Mouse (Mus musculus) limb, embryonic 12.5 days (tissue): ENCODE measurements around the gene Gm10260. TPM values are rescaled to one million over a fixed set of nuclear protein-coding genes. Genes with fewer than 3 reads are reported as not detected.

Source experiments
- ATAC-seq: fragments of 200-750 bp; cut with Nextera tagmentation; 2 replicates; pipeline ENCODE4 v1.8.0; 2017; ENCODE audit warnings: low read depth, moderate TSS enrichment; ENCODE audit not compliant: insufficient number of reproducible peaks, insufficient read depth, low FRiP score, low TSS enrichment
- H3K27ac ChIP-seq: fragments of 300-500 bp; sonication (generic); 2 replicates; pipeline ENCODE4 v1.5.1; 2016; ENCODE audit warnings: mild to moderate bottlenecking, moderate library complexity
- H3K27me3 ChIP-seq: fragments of 300-500 bp; sonication (generic); 2 replicates; pipeline ENCODE4 v1.6.1; 2016; ENCODE audit warnings: mild to moderate bottlenecking, moderate library complexity
- H3K36me3 ChIP-seq: fragments of 300-500 bp; sonication (generic); 2 replicates; pipeline ENCODE4 v1.6.1; 2016; ENCODE audit warnings: mild to moderate bottlenecking, moderate library complexity
- H3K4me1 ChIP-seq: fragments of 300-500 bp; sonication (generic); replicated peaks from 2 replicates; pipeline ENCODE4 v1.6.1; 2016
- H3K4me2 ChIP-seq: fragments of 300-500 bp; sonication (generic); 2 replicates; pipeline ENCODE4 v1.6.1; 2016; ENCODE audit warnings: mild to moderate bottlenecking, moderate library complexity
- H3K4me3 ChIP-seq: fragments of 300-500 bp; sonication (generic); replicated peaks from 2 replicates; pipeline ENCODE4 v1.5.1; 2016; ENCODE audit warnings: mild to moderate bottlenecking
- H3K9ac ChIP-seq: fragments of 300-500 bp; sonication (generic); replicated peaks from 2 replicates; pipeline ENCODE4 v1.6.1; 2016; ENCODE audit warnings: mild to moderate bottlenecking, moderate library complexity
- H3K9me3 ChIP-seq: fragments of 300-500 bp; sonication (generic); 2 replicates; pipeline ENCODE4 v1.6.1; 2016; ENCODE audit warnings: mild to moderate bottlenecking, moderate library complexity
- WGBS: fragments of 180-500 bp; shearing (Covaris S2); methylation state at CpG from one replicate; pipeline ENCODE4 v1.1.7; 2016; 5-methylcytosine and 5-hydroxymethylcytosine counted together
- polyA plus RNA-seq: library from polyadenylated mRNA; unstranded; fragments of >200 nt; fragmentation: Nextera tagmentation; extraction: Ambion mirVana; gene quantifications from 2 replicates; pipeline ENCODE4 v1.2.1, GENCODE M21; 2016

Gene Gm10260
- 4.1 and 6.4 TPM in 2 replicates for polyA plus RNA-seq

GRCm38 (mm10) chr13:97760532-97760931, at the start of gene Gm10260:
Gm10260 (minus strand) TSS chr13:97760632.
- ATAC-seq: no peak
- Histone ChIP-seq H3K27me3 (no peaks in the 10 kb centered on the region), H3K36me3 (no peaks in the 10 kb centered on the region), H3K27ac (no peak within 1 kb of the TSS), H3K4me3 (no peak within 1 kb of the TSS), H3K4me1 (peaks cover 9% of the 10 kb centered on the region; the same call in 1 of the 2 replicates), H3K4me2 (no peak within 1 kb of the TSS), H3K9ac (no peak within 1 kb of the TSS), H3K9me3 (no peaks in the 10 kb centered on the region)
- 96% methylated on average over 11 of the region's 11 CpGs for WGBS

- no peak for ATAC-seq
- Histone ChIP-seq H3K9me3 (no peaks in the 10 kb centered on the region), H3K9ac (no peak overlapping the region), H3K4me3 (no peak overlapping the region), H3K4me1 (peaks cover 18% of the 10 kb centered on the region), H3K36me3 (no peaks in the 10 kb centered on the region), H3K4me2 (no peak overlapping the region), H3K27me3 (no peaks in the 10 kb centered on the region), H3K27ac (no peak overlapping the region)
- WGBS: 89% methylated on average over 4 of the region's 4 CpGs
Observed at GRCm38 (mm10) chr13:97809828-97810227, 49.4 kb upstream of the Gm10260 start.

GRCm38 (mm10) chr13:97805907-97806306, 45.5 kb upstream of the Gm10260 start:
- Histone ChIP-seq H3K36me3 (no peaks in the 10 kb centered on the region), H3K4me2 (no peak overlapping the region), H3K4me1 (peaks cover 14% of the 10 kb centered on the region), H3K9me3 (no peaks in the 10 kb centered on the region), H3K27ac (no peak overlapping the region), H3K4me3 (no peak overlapping the region), H3K9ac (no peak overlapping the region), H3K27me3 (no peaks in the 10 kb centered on the region)
- WGBS: 87% methylated on average over 9 of the region's 9 CpGs
- ATAC-seq: no peak

GRCm38 (mm10) chr13:97802386-97802785, 42.0 kb upstream of the Gm10260 start:
- Histone ChIP-seq H3K4me1 (peaks cover 18% of the 10 kb centered on the region), H3K9ac (no peak overlapping the region), H3K4me2 (no peak overlapping the region), H3K27ac (no peak overlapping the region), H3K9me3 (no peaks in the 10 kb centered on the region), H3K4me3 (no peak overlapping the region), H3K27me3 (no peaks in the 10 kb centered on the region), H3K36me3 (no peaks in the 10 kb centered on the region)
- WGBS: 74% methylated on average over 4 of the region's 4 CpGs
- no peak for ATAC-seq

GRCm38 (mm10) chr13:97797462-97797861, 37.0 kb upstream of the Gm10260 start:
- H3K9me3 ChIP-seq: no peaks in the 10 kb centered on the region

GRCm38 (mm10) chr13:97794780-97795179, 34.3 kb upstream of the Gm10260 start:
- ATAC-seq: no peak

More at GRCm38 (mm10) chr13:97797462-97797861, 37.0 kb upstream of the Gm10260 start:
- Histone ChIP-seq H3K27ac (no peak overlapping the region), H3K4me1 (peaks cover 21% of the 10 kb centered on the region), H3K36me3 (no peaks in the 10 kb centered on the region), H3K4me3 (no peak overlapping the region), H3K27me3 (no peaks in the 10 kb centered on the region), H3K4me2 (no peak overlapping the region), H3K9ac (no peak overlapping the region)
- ATAC-seq: no peak
- 36% methylated on average over 5 of the region's 5 CpGs for WGBS

GRCm38 (mm10) chr13:97793932-97794331, 33.5 kb upstream of the Gm10260 start:
- Histone ChIP-seq H3K27me3 (no peaks in the 10 kb centered on the region), H3K36me3 (no peaks in the 10 kb centered on the region), H3K27ac (no peak overlapping the region), H3K9ac (no peak overlapping the region), H3K4me3 (no peak overlapping the region), H3K4me1 (peaks cover 47% of the 10 kb centered on the region), H3K4me2 (no peak overlapping the region), H3K9me3 (no peaks in the 10 kb centered on the region)
- no peak for ATAC-seq
- 29% methylated on average over 1 of the region's 1 CpGs for WGBS

More at GRCm38 (mm10) chr13:97794780-97795179, 34.3 kb upstream of the Gm10260 start:
- Histone ChIP-seq H3K4me3 (no peak overlapping the region), H3K36me3 (no peaks in the 10 kb centered on the region), H3K4me1 (peaks cover 45% of the 10 kb centered on the region), H3K9me3 (no peaks in the 10 kb centered on the region), H3K27ac (no peak overlapping the region), H3K9ac (no peak overlapping the region), H3K27me3 (no peaks in the 10 kb centered on the region), H3K4me2 (no peak overlapping the region)
- 88% methylated on average over 1 of the region's 1 CpGs for WGBS

- Histone ChIP-seq H3K4me2 (0 out of 2 replicates have a peak overlapping the region, but pooled peaks have one; percentile 3), H3K27me3 (no peaks in the 10 kb centered on the region), H3K27ac (peak overlapping the region; percentile 70), H3K9ac (no peak overlapping the region), H3K4me1 (peaks cover 52% of the 10 kb centered on the region), H3K36me3 (no peaks in the 10 kb centered on the region), H3K9me3 (no peaks in the 10 kb centered on the region), H3K4me3 (no peak overlapping the region)
- 10% methylated on average over 6 of the region's 6 CpGs for WGBS
- ATAC-seq: peak; percentile 86
Observed at GRCm38 (mm10) chr13:97791664-97792063, 31.2 kb upstream of the Gm10260 start.

GRCm38 (mm10) chr13:97789782-97790450, 29.5 kb upstream of the Gm10260 start:
- no peak overlapping the region for H3K4me2 ChIP-seq
- H3K9ac ChIP-seq: no peak overlapping the region
- peak overlapping the region; percentile 54 for H3K27ac ChIP-seq
- 71% methylated on average over 12 of the region's 12 CpGs for WGBS
- no peaks in the 10 kb centered on the region for H3K27me3 ChIP-seq
- peaks cover 70% of the 10 kb centered on the region for H3K4me1 ChIP-seq
- no peaks in the 10 kb centered on the region for H3K9me3 ChIP-seq
- ATAC-seq: no peak
- H3K4me3 ChIP-seq: no peak overlapping the region
- no peaks in the 10 kb centered on the region for H3K36me3 ChIP-seq

GRCm38 (mm10) chr13:97785167-97785835, 24.9 kb upstream of the Gm10260 start:
- H3K4me1 ChIP-seq: peaks cover 71% of the 10 kb centered on the region
- peak; percentile 90 for ATAC-seq
- no peaks in the 10 kb centered on the region for H3K9me3 ChIP-seq
- no peak overlapping the region for H3K9ac ChIP-seq
- H3K27me3 ChIP-seq: peaks cover 6% of the 10 kb centered on the region; the same call in 1 of the 2 replicates
- peak overlapping the region; percentile 23 for H3K4me2 ChIP-seq
- H3K27ac ChIP-seq: peak overlapping the region; percentile 84
- 14% methylated on average over 10 of the region's 10 CpGs for WGBS
- H3K4me3 ChIP-seq: no peak overlapping the region
- no peaks in the 10 kb centered on the region for H3K36me3 ChIP-seq

- Histone ChIP-seq H3K4me2 (no peak overlapping the region), H3K9ac (no peak overlapping the region), H3K27me3 (peaks cover 8% of the 10 kb centered on the region), H3K9me3 (no peaks in the 10 kb centered on the region), H3K4me1 (peaks cover 70% of the 10 kb centered on the region), H3K27ac (peak overlapping the region; percentile 84; the same call in 1 of the 2 replicates), H3K36me3 (no peaks in the 10 kb centered on the region), H3K4me3 (no peak overlapping the region)
- WGBS: 90% methylated on average over 8 of the region's 8 CpGs
- ATAC-seq: no peak
Observed at GRCm38 (mm10) chr13:97783423-97784143, 23.2 kb upstream of the Gm10260 start.
